Mouse (Mus musculus): ENCODE results near the gene Defb48.

DNA sequence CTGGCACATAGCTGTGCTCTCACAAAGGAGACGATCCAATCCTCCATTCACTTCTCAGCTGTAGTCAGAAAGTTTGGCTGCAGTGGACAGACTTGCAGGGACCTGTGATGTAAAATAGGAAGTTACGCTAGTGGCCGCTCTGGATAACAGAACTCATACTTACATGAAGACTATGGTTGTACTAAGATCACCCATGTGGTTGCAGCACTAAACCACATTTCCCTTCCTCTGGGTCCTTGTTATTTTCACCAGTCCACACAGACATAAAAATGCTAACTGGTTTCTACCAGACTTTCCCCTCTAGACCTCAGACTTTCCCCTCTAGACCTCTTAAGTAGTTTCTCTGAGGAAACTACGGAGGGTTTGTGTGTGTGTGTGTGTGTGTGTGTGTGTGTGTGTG, 14.7 kb upstream of the Defb48 start:
- TF ChIP-seq CTCF (IDR thresholded peaks at IDR 0.05; ENCODE audit: borderline replicate concordance, control insufficient read depth, extremely low read depth, insufficient read depth, low read length, poor library complexity) (no peak), POLR2A (IDR thresholded peaks at IDR 0.05; ENCODE audit: control insufficient read depth, extremely low read depth, insufficient read depth, low read length, poor library complexity) (no peak)
